Mouse (Mus musculus): ENCODE data around the gene Epb42.

DNA sequence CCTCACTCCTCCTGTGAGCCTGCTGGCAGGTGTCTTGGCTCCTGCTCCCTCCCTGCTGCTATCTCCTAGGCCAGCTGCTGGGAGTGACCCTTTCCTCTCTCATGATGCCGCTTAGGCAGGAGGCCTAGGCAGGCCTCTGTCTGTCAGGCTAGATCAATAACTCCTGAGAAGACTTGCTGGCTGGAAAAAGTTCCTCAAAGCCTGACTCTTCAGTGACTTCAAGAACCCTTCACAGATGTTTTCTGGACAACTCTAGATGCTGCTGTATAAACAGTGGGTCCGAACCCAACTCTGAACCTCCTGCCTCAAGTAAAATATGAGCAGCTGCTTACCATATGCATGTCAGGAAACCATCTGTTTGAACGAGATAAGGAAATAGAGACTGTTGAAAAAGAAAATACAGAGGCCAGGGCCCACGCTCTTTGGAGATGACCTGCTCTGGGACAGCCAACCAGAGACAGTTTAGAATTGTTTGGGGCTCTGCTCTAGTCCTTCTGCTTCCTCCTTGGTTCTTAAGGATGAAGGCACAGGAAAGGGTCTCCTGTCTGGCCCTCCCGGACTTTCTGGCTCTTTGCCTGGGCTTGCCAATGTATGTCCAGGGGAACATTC is at the start of gene Epb42:
- TF ChIP-seq POLR2A (IDR thresholded peaks at IDR 0.05; ENCODE audit: borderline replicate concordance, insufficient read depth, low read length): no peak
- TF ChIP-seq CTCF (IDR thresholded peaks at IDR 0.05; ENCODE audit: borderline replicate concordance, insufficient read depth, low read depth, low read length): no peak
